Mouse (Mus musculus) yolk sac, embryonic 10.5 days (tissue): ENCODE results near the gene Itga2b.
"Not testable (repeated sequence)": the region's sequence is repeated elsewhere in the genome, so short reads cannot be mapped to it uniquely, and the experiment has no call there.

Experiments
- DNase-seq: peaks from one replicate; pipeline ENCODE4 v3.0.0-alpha.2; 2017; ENCODE audit warnings: low spot score

The Itga2b gene

GRCm38 (mm10) chr11:102411061-102411460 is 58.9 kb downstream of the Itga2b start:
- no peak for DNase-seq

DNA sequence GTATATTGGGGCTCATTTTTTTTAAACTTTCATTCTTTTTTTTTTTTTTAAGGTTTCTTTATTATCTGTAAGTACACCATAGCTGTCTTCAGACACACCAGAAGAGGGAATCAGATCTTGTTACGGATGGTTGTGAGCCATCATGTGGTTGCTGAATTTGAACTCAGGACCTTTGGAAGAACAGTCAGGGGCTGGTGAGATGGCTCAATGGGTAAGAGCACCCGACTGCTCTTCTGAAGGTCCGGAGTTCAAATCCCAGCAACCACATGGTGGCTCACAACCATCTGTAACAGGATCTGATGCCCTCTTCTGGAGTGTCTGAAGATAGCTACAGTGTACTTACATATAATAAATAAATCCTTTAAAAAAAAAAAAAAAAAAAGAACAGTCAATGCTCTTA is 59.6 kb downstream of the Itga2b start:
- DNase-seq: not testable (repeated sequence)

GRCm38 (mm10) chr11:102409795-102410330 is 60.1 kb downstream of the Itga2b start:
- peak; percentile 39 for DNase-seq

DNA sequence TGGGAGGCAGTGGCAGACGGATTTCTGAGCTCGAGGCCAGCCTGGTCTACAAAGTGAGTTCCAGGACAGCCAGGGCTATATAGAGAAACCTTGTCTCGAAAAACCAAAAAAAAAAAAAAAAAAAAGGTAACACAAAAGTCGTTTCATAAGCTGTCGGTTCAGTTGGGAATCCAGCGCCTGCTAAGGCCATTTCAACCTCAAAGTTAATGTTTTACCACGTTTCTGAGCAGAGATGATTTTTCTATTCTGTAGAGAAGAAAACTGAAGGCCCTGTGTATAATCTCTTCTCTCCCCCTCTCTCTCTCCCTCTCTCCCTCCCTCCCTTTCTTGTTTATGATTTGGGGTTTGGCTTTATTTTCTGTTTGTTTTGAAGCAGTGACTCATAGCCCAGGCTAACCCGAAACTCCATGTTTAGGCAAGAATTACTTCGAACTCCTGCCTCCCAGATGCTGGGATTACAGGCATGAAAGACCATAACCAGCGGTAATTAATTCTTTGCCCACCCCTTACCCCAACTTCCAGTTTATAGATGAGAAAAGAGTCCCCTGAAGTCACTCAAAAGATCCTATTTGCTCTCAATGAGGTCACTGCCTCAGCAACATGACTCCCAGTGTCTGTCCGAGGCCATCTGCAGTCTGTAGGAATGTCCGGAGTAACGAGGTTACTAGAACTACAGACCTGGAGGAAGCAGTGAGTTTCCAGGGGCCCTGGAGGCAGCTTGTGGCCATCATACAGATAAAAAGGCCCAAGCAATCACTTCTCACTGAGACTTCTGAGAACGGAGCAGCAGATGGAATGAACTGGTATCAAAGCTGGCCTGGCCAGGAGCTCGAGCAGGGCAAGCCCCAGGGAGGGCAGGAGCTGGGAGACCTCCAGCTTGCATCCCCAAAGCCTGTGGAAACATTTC is 60.8 kb downstream of the Itga2b start:
- no peak for DNase-seq

GRCm38 (mm10) chr11:102408344-102408876 is 61.5 kb downstream of the Itga2b start:
- peak; percentile 99 for DNase-seq

GRCm38 (mm10) chr11:102407834-102408215 is 62.1 kb downstream of the Itga2b start, which contains the start of gene Slc25a39:
TSS of gene Slc25a39 (minus strand) at chr11:102407946.
- DNase-seq: no peak

DNA sequence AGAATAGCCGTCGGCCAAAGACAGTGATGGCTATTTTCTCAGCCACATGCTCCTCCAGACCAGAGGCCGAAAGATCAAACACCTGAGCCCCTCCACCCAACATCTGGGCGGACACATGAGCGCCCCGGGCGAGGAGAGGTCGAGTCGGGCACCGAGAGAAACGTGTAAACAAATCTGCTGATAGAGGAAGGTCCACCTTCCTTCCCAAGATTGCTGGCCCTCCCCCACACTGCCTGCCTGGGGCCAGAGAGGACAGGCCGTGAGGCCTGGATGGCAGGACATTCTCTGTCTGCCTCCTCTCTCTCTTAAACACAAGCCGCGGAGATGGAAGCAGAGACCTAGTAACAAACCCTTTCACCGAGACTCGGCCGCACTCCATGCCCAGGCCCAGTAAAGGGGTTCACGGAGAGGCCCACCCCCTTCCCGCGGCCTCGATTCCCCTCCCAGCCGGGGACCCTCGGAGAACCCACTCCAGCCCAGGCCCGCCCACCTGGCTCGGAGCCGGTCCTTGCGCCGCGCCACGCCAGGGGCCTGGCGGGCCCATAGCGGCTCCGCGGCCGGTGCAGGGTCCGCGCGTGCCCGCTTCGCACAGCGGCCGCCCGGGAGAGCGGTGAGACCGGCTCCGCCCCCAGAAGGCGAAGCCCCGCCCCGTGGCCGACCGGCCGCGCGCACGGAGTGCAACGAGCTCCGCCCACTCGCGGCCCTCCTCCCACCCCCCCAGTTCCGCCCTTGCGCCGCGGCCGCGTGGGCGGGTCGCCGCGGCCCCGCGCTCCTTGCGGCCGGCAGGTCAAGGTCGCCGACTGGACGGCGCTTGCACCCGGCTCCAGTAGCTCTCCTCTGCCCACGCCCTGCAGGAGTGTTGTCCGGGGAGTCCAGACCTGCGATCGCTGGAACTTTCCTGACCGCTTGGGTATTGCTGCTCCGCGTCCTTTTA is 62.8 kb downstream of the Itga2b start:
- DNase-seq: peak; percentile 93

DNA sequence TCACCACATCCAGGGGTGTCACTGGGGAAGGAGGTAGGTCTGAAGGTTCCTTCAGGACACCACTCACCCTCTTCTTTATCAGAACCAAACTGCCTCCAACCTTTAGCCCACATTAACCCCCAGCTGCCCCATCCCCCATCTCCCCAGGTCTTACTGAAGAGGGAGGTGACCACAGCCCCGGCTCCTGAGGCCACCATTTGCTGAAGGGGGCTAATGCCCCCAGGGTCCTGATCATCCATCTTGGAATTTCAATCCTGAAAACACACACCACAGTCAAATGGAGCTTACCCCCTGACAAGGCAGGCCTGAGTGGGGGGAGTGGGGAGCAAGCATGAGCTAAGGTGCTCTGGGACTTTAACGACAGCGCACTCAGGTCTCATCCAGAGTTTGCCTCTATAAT is 63.5 kb downstream of the Itga2b start:
- no peak for DNase-seq

DNA sequence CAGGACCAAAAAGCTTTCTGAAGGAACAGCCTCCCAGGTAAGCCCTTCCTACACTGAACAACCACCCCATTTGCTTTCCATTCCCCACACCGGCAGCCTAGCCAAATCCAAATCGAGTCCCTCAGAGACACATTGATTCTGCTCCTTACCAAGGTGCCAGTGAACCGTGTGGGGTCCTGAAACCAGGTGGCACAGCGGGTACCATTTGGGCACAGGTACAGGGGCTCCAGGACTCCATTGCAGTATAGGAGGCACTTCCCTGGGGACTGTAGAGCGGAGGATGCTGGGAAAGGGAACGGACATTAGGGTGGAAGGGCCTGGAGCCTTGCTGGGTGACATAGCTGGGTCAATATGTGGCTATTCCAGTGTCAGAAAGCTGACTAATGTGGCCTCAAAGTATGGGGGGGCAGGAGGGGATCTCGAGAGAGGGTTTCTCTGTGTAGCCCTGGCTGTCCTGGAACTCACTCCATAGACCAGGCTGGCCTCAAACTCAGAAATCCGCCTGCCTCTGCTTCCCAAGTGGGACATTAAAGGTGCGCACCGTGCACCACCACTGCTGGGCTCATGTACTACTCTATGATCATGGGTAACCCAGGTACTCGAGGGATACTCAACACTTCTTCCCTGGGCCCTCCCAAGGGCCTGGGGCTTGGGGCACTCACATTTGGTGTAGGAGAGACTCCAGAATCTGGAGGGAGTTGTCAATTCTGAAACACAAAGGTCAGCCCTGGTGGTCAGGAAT is 64.2 kb downstream of the Itga2b start:
- no peak for DNase-seq

GRCm38 (mm10) chr11:102404161-102405010 is 65.5 kb downstream of the Itga2b start:
- DNase-seq: peak; percentile 59

DNA sequence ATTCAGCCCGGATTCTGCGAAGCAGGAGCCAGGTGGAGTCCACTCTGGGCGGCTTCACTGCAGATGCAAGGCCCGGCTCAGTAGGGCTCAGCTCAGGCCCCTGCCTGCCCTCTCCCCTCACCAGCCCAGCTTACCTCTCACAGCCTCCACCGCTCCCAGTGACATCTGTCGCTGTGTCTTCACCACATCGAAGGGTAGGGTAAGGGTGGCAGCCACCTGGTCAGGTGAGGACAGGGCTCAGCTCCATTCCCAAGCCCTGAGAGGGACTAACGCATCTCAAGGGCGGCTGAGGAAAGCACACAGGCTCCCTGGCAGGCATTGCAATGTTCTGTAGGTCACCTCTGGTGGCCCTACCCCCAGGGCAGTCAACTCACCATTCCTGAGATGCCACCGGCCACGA is 66.3 kb downstream of the Itga2b start:
- no peak for DNase-seq
